Mouse (Mus musculus) kidney, adult 2 months (tissue): ENCODE measurements around the gene Mllt6.

ENCODE experiments used
- CTCF ChIP-seq: fragments of 200-500 bp; conservative IDR thresholded peaks from 2 replicates; pipeline ENCODE4 v1.5.1; 2011; ENCODE audit warnings: low read depth, mild to moderate bottlenecking, control low read depth, low read length, moderate library complexity, mixed read lengths; ENCODE audit not compliant: insufficient read depth, insufficient read length
- POLR2A ChIP-seq: fragments of 200-500 bp; IDR thresholded peaks from one replicate; pipeline ENCODE4 v1.6.1; 2011; ENCODE audit warnings: low read depth, low read length, control low read depth

DNA sequence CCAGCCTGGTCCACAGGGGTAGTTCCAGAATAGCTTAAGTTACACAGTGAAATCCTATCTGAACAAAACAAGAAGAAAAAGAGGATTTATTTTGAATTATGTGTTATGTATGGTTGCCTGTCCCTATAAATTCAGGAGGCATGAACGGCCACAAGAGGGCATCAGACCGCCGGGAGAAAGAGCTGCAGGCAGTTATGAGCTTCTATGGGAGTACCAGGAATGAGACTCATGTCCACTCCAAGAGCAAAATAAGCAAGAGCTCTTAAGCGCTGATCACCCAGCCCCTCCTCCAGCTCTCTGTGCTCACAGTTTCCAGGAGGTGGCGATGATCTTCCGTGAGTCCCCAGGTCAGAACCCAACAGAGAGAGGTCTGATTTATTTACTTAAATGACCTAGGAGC is 18.4 kb upstream of the Mllt6 start:
- TF ChIP-seq CTCF (peak; percentile 89), POLR2A (no peak)
